Mouse (Mus musculus) frontal cortex, adult (tissue): ENCODE measurements around the gene Grin2d.
"Not testable (repeated sequence)": the region's sequence is repeated elsewhere in the genome, so short reads cannot be mapped to it uniquely, and the experiment has no call there.

Source experiments
- ATAC-seq: cut with Nextera tagmentation; 2 replicates; pipeline ENCODE4 v1.9.2; 2017; ENCODE audit warnings: mild to moderate bottlenecking, moderate library complexity, mixed read lengths; ENCODE audit not compliant: low TSS enrichment

Grin2d gene

DNA sequence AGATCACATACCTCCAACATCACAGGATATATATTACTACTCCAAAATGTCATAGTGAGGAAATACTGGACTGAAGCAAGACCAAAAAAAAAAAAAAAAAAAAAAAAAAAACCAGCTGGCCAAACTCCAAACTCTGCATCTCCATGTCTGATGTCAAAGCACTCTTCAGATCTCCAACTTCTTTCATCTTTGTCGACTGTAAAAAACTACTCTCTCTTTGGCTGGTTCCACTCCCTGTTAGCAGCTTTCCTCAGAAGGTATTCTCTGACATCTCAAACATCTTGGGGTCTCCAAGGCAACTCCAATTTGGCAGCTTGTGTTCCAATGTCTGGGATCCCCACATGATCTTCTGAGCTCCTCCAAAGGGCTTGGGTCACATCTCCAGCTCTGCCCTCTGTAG is at the start of gene Grin2d:
TSS of gene Grin2d (minus strand) at position 101 of the 400 bp plus-strand sequence.
- not testable (repeated sequence) for ATAC-seq

- no peak for ATAC-seq
These were observed 46.2 kb upstream of the Grin2d start for GRCm38 (mm10) chr7:45924429-45924816.

- ATAC-seq, result 0 out of 2 replicates have a peak, but pooled peaks have one; percentile 10
These were observed 45.7 kb upstream of the Grin2d start, which contains the start of gene Ccdc114 for GRCm38 (mm10) chr7:45923762-45924428. Gene Ccdc114 (plus strand): TSS chr7:45924072.

GRCm38 (mm10) chr7:45922928-45923761 is 45.0 kb upstream of the Grin2d start:
- ATAC-seq, result peak; percentile 90

DNA sequence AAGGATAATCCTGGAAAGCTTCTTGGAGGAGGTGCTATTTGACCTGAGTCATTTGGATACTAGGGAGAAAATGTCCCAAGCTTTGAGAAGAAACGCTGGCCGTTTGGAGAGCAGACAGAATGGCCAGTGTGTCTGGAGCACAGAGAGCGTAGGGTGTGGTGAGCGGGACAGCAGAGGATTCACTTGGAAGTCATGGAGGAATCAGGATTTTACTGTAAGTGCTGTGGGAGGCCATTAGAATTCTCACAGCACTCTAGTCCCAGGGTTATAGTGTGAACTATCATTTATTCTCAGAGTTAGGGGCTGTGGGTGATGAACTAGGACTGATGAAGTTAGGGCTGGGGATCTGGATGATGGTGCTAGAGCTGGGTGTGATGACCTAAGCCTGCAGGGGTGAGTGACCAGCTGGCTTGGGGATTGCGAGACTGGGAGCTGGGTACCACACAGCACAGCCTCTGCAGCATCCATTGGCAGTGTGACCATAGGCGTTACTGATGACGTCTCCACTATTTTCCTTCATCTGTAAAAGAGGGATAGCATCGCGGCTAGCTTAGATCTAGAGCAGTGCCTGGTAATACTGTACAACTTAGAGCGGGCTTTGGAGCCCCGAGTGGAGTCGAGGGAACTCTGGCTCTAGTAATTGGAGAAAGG is 43.9 kb upstream of the Grin2d start:
- no peak for ATAC-seq

GRCm38 (mm10) chr7:45921242-45921621 is 43.1 kb upstream of the Grin2d start, which contains the start of gene Emp3:
Gene Emp3 (minus strand): TSS chr7:45921404.
- ATAC-seq, result no peak

GRCm38 (mm10) chr7:45920583-45921241 is 42.5 kb upstream of the Grin2d start:
- ATAC-seq, result no peak

GRCm38 (mm10) chr7:45919761-45920160 is 41.6 kb upstream of the Grin2d start:
- ATAC-seq, result no peak

DNA sequence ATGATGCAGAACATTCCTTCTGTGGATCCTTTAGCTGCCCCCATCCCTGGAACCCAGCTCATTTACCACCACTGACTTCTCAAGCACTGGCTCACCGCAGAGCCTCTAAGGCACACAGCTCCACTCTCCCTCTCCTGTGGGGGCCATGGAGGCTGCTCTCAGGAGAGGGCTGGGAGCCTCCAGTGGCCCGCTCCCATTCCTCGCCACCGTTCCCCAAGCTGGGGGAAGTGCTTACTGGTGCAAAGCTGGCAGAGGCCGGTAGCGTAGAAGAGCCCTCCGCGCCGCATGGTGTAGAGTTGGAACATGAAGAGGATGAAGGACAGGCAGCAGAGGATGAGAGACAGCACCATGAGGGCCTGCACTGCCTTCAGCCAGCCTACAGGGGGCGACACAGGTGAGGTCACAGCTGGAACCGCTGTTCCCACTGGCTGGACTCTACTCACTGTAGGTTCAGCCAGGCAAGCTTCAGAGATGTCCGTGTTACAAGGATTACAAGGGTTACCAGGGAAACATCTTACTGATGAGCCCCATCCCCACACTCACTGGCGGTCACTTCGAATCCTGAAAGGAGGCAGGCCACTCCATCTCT is 41.0 kb upstream of the Grin2d start:
- no peak for ATAC-seq

GRCm38 (mm10) chr7:45917926-45918325 is 39.7 kb upstream of the Grin2d start:
- ATAC-seq, result no peak

DNA sequence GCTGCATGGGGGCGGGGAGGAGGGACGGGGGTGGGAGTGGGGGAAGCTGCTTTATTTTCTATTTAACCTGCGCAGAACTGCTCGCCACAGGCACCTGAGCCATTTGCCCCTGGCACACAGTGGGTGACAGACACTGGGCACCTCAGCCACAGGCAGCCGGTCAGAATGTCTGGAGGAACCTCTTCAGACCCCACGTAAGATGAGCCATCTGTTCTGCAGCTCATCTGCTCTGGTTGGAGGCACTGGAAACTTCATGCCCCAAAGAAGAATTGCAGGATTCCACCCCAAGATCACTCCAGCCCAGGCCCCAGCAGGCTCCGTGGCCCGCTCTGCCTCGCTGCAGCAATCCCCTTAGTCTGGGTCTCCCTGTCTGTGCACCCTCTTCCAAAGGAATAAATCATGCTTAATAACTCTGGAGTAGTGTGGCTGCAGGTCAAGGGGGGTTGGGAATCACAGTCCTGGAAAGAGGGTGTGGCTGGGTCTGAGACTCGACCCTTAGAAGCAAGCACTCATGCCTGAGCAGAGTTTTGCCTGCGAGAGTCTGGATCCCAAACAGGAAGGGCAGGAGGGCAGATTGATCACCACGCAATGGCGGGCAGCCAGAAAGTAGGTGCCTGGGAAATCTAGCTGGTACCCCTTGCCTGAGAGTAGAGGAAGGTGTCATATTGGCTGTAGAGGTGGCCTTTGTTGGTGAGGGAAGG is 39.0 kb upstream of the Grin2d start:
- no peak for ATAC-seq

DNA sequence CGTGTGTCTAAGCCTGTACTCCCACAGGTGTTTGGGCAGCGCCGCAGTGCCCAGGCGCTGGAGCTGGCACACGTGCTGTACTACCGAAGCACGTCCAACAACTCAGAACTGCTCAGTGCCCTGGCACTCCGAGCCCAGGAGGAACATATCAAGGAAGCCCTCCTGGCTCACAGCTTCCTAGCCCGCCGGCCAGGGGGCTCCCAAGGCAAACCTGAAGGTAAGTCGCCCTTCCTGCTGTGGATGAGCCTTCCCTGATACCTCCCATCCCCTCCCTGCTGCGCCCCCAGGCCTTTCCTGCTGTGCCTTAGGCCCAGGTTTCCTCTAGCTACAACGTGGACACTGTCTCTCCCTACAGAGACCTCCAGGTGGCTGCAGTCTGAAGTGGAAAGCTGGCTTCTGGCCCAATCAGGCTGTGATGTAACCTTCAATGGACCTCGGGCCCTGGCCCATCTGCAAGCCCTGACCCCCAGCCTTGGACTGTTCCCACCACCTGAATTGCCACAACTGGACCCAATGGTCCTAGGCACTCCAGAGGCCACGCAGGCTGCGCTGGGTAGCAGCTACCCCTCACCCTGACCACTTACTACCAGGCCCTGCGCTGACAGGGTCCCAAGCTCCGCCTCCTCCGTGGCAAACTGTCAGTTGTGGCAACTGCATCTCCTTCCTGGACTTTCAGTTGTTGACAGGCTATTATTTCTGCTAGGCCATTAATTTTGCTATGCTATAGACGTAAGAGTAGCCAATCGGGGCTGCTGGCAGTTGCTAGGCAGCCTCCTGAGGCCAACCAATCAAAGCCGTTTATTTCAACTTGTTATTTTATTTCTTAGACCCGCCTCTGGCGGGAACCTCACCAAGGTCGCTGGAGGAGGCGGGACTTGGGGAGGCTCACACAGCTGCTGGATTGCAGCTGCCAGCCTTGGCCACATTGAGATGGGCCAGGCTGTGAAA is 38.2 kb upstream of the Grin2d start:
- peak; percentile 77 for ATAC-seq

- ATAC-seq, result no peak
These were observed 36.8 kb upstream of the Grin2d start for GRCm38 (mm10) chr7:45915011-45915410.

DNA sequence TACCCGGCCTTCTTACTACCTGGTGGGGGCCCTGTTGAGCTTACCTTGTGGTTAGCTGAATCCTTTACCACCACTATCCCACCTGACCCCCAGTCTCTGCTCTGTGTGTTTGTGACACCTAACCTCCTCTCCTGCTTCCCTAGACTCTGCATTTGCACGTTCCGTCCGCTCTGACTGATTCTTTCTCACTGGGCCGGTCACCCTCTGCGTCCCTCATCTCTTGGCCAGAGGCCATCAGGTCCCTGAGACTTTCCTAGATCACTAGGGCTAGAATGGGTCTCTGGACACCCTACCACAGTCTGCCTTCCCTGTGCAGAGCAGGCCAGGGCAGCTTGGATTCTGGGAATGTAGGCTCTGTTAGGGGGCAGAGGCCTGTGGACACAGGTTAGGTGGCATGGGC is 35.9 kb upstream of the Grin2d start:
- no peak for ATAC-seq

- no peak for ATAC-seq
These were observed 31.0 kb upstream of the Grin2d start for GRCm38 (mm10) chr7:45909145-45909544.

DNA sequence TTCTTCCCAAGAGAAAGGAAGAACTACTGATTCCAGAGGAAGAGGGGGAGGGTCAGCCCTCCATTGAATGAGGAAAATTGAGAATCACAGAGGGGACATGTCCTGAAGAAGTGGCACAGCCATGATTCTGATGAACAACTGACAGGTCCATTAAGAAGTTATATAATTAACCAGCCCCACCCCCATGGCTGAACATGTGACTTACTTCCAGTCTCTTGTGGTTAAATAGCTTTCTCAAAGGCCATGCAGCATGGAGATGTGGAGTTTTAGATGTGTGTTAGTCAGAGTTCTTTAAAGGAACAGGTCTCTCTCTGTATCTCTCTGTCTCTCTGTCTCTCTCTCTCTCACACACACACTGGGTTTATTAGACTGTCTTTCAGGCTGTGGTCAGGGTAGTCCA is 30.2 kb upstream of the Grin2d start:
- ATAC-seq, result no peak

DNA sequence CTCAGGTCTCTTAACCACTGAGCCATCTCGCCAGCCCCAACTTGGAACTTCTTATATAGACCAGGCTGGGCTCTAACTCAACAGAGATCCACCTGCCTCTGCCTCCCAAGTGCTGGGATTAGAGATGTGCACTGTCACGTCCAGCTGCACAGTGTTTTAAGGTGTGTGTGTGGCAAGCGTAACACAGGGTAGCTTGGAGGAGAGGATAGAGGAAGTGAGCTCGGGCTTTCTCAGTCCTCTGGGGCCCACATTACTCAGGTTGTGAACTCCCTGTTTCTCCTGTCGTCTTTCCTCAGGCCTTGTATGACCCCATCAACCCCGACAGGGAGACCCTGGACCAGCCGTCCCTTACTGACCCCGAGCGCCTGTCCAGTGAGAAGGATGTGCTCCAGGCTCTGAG is 28.4 kb upstream of the Grin2d start:
- no peak for ATAC-seq

GRCm38 (mm10) chr7:45902481-45903002 is 24.4 kb upstream of the Grin2d start:
- no peak for ATAC-seq

- no peak for ATAC-seq
These were observed 23.4 kb upstream of the Grin2d start for GRCm38 (mm10) chr7:45901562-45901961.

GRCm38 (mm10) chr7:45898125-45898524 is 19.9 kb upstream of the Grin2d start:
- ATAC-seq, result not testable (repeated sequence)
